Mouse (Mus musculus): ENCODE data around the gene Lrrc3b. TPM values are rescaled to one million over a fixed set of nuclear protein-coding genes. Genes with fewer than 3 reads are reported as not detected.

Lrrc3b gene
- total and polyA plus RNA-seq, 2 experiments = 0.09 TPM; not detected in 1

DNA sequence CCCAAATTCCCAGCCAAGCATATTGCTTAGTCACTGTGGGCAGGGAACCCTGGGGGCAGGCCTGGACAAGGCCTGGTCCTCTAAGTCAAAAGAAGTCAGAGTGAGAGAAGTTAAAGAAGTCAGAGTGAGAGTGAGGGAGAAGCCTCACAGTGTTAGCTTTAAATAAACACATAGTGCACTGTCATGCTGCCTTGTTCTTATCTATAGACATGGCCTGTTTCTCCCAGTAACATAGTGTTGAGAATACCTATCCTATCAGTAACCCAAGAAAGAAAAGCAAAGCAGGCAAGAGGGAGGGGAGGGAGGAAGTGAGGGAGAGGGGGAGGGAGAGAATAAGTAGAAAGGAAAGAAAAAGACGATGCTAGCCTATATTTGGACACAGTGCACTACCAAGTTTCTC, 6.4 kb downstream of the Lrrc3b start:
- Histone ChIP-seq H3K27ac (replicated peaks; ENCODE audit: insufficient read depth, low read depth, low read length) (no peak overlapping the region), H3K4me3 (ENCODE audit: insufficient read depth, low read depth, low read length) (no peak overlapping the region), H3K9ac (ENCODE audit: low read depth, low read length) (no peak overlapping the region), H3K79me2 (ENCODE audit: control insufficient read depth, insufficient read depth, low read length) (no peaks in the 10 kb centered on the region), H3K36me3 (ENCODE audit: control insufficient read depth, insufficient read depth, low read length) (no peaks in the 10 kb centered on the region), H3K27me3 (ENCODE audit: control insufficient read depth, insufficient read depth, low read length) (peaks cover 1% of the 10 kb centered on the region; the same call in 1 of the 2 replicates), H3K4me1 (ENCODE audit: control insufficient read depth, insufficient read depth, low read length) (no peaks in the 10 kb centered on the region)
- no peak for DNase-seq (ENCODE audit: extremely low read depth, low read depth, low spot score)
- 33% methylated on average over 1 of the region's 1 CpGs for WGBS
- TF ChIP-seq POLR2A (IDR thresholded peaks at IDR 0.05; ENCODE audit: extremely low read depth, insufficient read depth, low read length) (no peak), CTCF (IDR thresholded peaks at IDR 0.05; ENCODE audit: low read depth, low read length) (no peak)

- no peak overlapping the region for H3K4me3 ChIP-seq (ENCODE audit: insufficient read depth, low read depth, low read length)
- H3K27me3 ChIP-seq (ENCODE audit: control insufficient read depth, insufficient read depth, low read length) = no peaks in the 10 kb centered on the region
- no peak overlapping the region for H3K27ac ChIP-seq (replicated peaks; ENCODE audit: insufficient read depth, low read depth, low read length)
- H3K9ac ChIP-seq (ENCODE audit: low read depth, low read length) = no peak overlapping the region
- 74% methylated on average over 1 of the region's 1 CpGs for WGBS
- H3K4me1 ChIP-seq (ENCODE audit: control insufficient read depth, insufficient read depth, low read length) = no peaks in the 10 kb centered on the region
- TF ChIP-seq POLR2A (IDR thresholded peaks at IDR 0.05; ENCODE audit: extremely low read depth, insufficient read depth, low read length) (no peak), CTCF (IDR thresholded peaks at IDR 0.05; ENCODE audit: low read depth, low read length) (no peak)
- no peaks in the 10 kb centered on the region for H3K36me3 ChIP-seq (ENCODE audit: control insufficient read depth, insufficient read depth, low read length)
- no peaks in the 10 kb centered on the region for H3K79me2 ChIP-seq (ENCODE audit: control insufficient read depth, insufficient read depth, low read length)
- no peak for DNase-seq (ENCODE audit: extremely low read depth, low read depth, low spot score)
Measured at GRCm38 (mm10) chr14:15421624-15422023, 17.2 kb downstream of the Lrrc3b start.

DNA sequence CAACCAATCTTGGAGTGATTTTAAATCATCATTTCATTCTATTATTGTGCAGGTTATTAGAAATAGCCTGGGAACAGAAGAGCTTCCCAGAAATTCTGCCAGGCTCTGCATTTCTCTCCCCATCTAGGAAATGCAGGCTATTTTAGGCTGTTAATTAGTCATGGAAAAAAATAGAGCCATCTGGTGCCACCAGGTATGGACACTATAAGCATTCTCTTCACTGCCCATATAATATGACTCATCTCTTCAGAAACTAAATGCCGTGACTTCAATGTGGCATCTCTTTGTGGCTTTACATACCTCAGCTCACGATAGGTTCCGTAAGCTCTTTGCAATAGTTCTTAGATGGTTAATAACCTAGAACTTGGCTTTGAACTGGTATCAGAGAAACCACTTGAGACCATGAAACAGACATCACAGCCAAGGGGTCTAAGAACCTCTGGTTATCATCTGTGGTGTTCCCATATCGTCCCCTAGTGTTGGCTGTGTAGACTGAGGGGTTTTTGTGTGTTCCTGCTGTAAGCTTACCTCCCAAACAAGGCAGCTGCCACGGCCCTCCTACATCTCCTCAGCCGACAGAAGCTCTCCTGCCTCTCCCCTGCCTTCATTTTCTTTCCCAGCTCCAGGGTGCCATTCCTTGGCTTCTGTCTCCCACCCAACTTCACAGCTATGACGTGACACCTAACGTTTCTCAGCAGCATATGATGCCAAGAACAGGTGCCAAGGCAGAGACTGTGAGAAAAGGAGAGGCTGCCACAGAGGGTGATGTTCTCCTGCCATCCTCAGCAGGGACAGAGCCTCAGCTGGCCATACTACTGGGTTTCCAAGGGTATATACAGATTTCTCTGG, 27.9 kb downstream of the Lrrc3b start:
- Histone ChIP-seq H3K4me3 (ENCODE audit: insufficient read depth, low read depth, low read length) (no peak overlapping the region), H3K27ac (replicated peaks; ENCODE audit: insufficient read depth, low read depth, low read length) (no peak overlapping the region), H3K79me2 (ENCODE audit: control insufficient read depth, insufficient read depth, low read length) (no peaks in the 10 kb centered on the region), H3K4me1 (ENCODE audit: control insufficient read depth, insufficient read depth, low read length) (no peaks in the 10 kb centered on the region), H3K27me3 (ENCODE audit: control insufficient read depth, insufficient read depth, low read length) (0 out of 2 replicates have a peak, but pooled peaks cover 3% of the 10 kb centered on the region), H3K36me3 (ENCODE audit: control insufficient read depth, insufficient read depth, low read length) (no peaks in the 10 kb centered on the region), H3K9ac (ENCODE audit: low read depth, low read length) (no peak overlapping the region)
- DNase-seq (ENCODE audit: extremely low read depth, low read depth, low spot score) = no peak
- TF ChIP-seq CTCF (IDR thresholded peaks at IDR 0.05; ENCODE audit: low read depth, low read length) = no peak
- 64% methylated on average over 8 of the region's 8 CpGs for WGBS

GRCm38 (mm10) chr14:15385536-15385935, 53.3 kb downstream of the Lrrc3b start:
- Histone ChIP-seq H3K27me3 (ENCODE audit: control insufficient read depth, insufficient read depth, low read length) (no peaks in the 10 kb centered on the region), H3K4me3 (ENCODE audit: insufficient read depth, low read depth, low read length) (no peak overlapping the region), H3K36me3 (ENCODE audit: control insufficient read depth, insufficient read depth, low read length) (no peaks in the 10 kb centered on the region), H3K27ac (replicated peaks; ENCODE audit: insufficient read depth, low read depth, low read length) (no peak overlapping the region), H3K4me1 (ENCODE audit: control insufficient read depth, insufficient read depth, low read length) (0 out of 2 replicates have a peak, but pooled peaks cover 2% of the 10 kb centered on the region), H3K9ac (ENCODE audit: low read depth, low read length) (no peak overlapping the region), H3K79me2 (ENCODE audit: control insufficient read depth, insufficient read depth, low read length) (no peaks in the 10 kb centered on the region)
- DNase-seq (ENCODE audit: extremely low read depth, low read depth, low spot score) = no peak
- 91% methylated on average over 2 of the region's 2 CpGs for WGBS
- TF ChIP-seq POLR2A (IDR thresholded peaks at IDR 0.05; ENCODE audit: extremely low read depth, insufficient read depth, low read length) (no peak), CTCF (IDR thresholded peaks at IDR 0.05; ENCODE audit: low read depth, low read length) (no peak)

GRCm38 (mm10) chr14:15384972-15385371, 53.8 kb downstream of the Lrrc3b start:
- 0 out of 2 replicates have a peak, but pooled peaks cover 2% of the 10 kb centered on the region for H3K4me1 ChIP-seq (ENCODE audit: control insufficient read depth, insufficient read depth, low read length)
- WGBS = 60% methylated on average over 2 of the region's 2 CpGs
- DNase-seq (ENCODE audit: extremely low read depth, low read depth, low spot score) = no peak

GRCm38 (mm10) chr14:15384532-15384931, 54.3 kb downstream of the Lrrc3b start:
- no peak overlapping the region for H3K4me3 ChIP-seq (ENCODE audit: insufficient read depth, low read depth, low read length)
- no peaks in the 10 kb centered on the region for H3K36me3 ChIP-seq (ENCODE audit: control insufficient read depth, insufficient read depth, low read length)
- no peak for DNase-seq (ENCODE audit: extremely low read depth, low read depth, low spot score)
- WGBS = 27% methylated on average over 5 of the region's 5 CpGs
- TF ChIP-seq CTCF (IDR thresholded peaks at IDR 0.05; ENCODE audit: low read depth, low read length) = no peak
- TF ChIP-seq POLR2A (IDR thresholded peaks at IDR 0.05; ENCODE audit: extremely low read depth, insufficient read depth, low read length) = no peak
- 0 out of 2 replicates have a peak, but pooled peaks cover 2% of the 10 kb centered on the region for H3K4me1 ChIP-seq (ENCODE audit: control insufficient read depth, insufficient read depth, low read length)
- no peaks in the 10 kb centered on the region for H3K27me3 ChIP-seq (ENCODE audit: control insufficient read depth, insufficient read depth, low read length)
- H3K79me2 ChIP-seq (ENCODE audit: control insufficient read depth, insufficient read depth, low read length) = no peaks in the 10 kb centered on the region
- H3K27ac ChIP-seq (replicated peaks; ENCODE audit: insufficient read depth, low read depth, low read length) = no peak overlapping the region
- H3K9ac ChIP-seq (ENCODE audit: low read depth, low read length) = no peak overlapping the region

More at GRCm38 (mm10) chr14:15384972-15385371, 53.8 kb downstream of the Lrrc3b start:
- Histone ChIP-seq H3K79me2 (ENCODE audit: control insufficient read depth, insufficient read depth, low read length) (no peaks in the 10 kb centered on the region), H3K4me3 (ENCODE audit: insufficient read depth, low read depth, low read length) (no peak overlapping the region), H3K27me3 (ENCODE audit: control insufficient read depth, insufficient read depth, low read length) (no peaks in the 10 kb centered on the region), H3K9ac (ENCODE audit: low read depth, low read length) (no peak overlapping the region), H3K36me3 (ENCODE audit: control insufficient read depth, insufficient read depth, low read length) (no peaks in the 10 kb centered on the region), H3K27ac (replicated peaks; ENCODE audit: insufficient read depth, low read depth, low read length) (no peak overlapping the region)
- TF ChIP-seq CTCF (IDR thresholded peaks at IDR 0.05; ENCODE audit: low read depth, low read length) (no peak), POLR2A (IDR thresholded peaks at IDR 0.05; ENCODE audit: extremely low read depth, insufficient read depth, low read length) (no peak)
